Mouse (Mus musculus): Measurements from ENCODE around the gene Urod.

Urod gene

GRCm38 (mm10) chr4:116993672-116994621, at the start of gene Urod:
Gene Urod (minus strand): TSS chr4:116994413.
- DNase-seq (ENCODE audit: low read depth): peak; percentile 98

- DNase-seq (ENCODE audit: low read depth): no peak
These were observed 47.1 kb upstream of the Urod start for GRCm38 (mm10) chr4:117041283-117041721.

GRCm38 (mm10) chr4:117040791-117041190, 46.6 kb upstream of the Urod start:
- DNase-seq (ENCODE audit: low read depth): no peak

- no peak for DNase-seq (ENCODE audit: low read depth)
These were observed 45.9 kb upstream of the Urod start for GRCm38 (mm10) chr4:117039925-117040687.

GRCm38 (mm10) chr4:117031105-117031504, 36.9 kb upstream of the Urod start:
- DNase-seq (ENCODE audit: low read depth): peak; percentile 45

- DNase-seq (ENCODE audit: low read depth): no peak
These were observed 29.3 kb upstream of the Urod start for GRCm38 (mm10) chr4:117023469-117023868.

- DNase-seq (ENCODE audit: low read depth): peak; percentile 94
These were observed 25.3 kb upstream of the Urod start, which contains the start of gene Eif2b3 for GRCm38 (mm10) chr4:117019206-117020134. Gene Eif2b3 (plus strand): TSS chr4:117019402.

- DNase-seq (ENCODE audit: low read depth): no peak
These were observed 24.1 kb upstream of the Urod start for GRCm38 (mm10) chr4:117018327-117018726.

- DNase-seq (ENCODE audit: low read depth): peak; percentile 49
These were observed 23.5 kb upstream of the Urod start for GRCm38 (mm10) chr4:117017738-117018137.

- no peak for DNase-seq (ENCODE audit: low read depth)
These were observed 20.7 kb upstream of the Urod start for GRCm38 (mm10) chr4:117014901-117015415.

- DNase-seq (ENCODE audit: low read depth): no peak
These were observed 19.4 kb upstream of the Urod start for GRCm38 (mm10) chr4:117013596-117013995.

- no peak for DNase-seq (ENCODE audit: low read depth)
These were observed 16.0 kb upstream of the Urod start for GRCm38 (mm10) chr4:117010231-117010630.

- no peak for DNase-seq (ENCODE audit: low read depth)
These were observed 12.8 kb upstream of the Urod start for GRCm38 (mm10) chr4:117007058-117007457.

GRCm38 (mm10) chr4:117005611-117006400, 11.6 kb upstream of the Urod start:
- peak; percentile 38 for DNase-seq (ENCODE audit: low read depth)

- no peak for DNase-seq (ENCODE audit: low read depth)
These were observed 10.4 kb upstream of the Urod start for GRCm38 (mm10) chr4:117004649-117005048.

GRCm38 (mm10) chr4:117002543-117003521, 8.6 kb upstream of the Urod start:
- DNase-seq (ENCODE audit: low read depth): peak; percentile 62

- DNase-seq (ENCODE audit: low read depth): no peak
These were observed 7.7 kb upstream of the Urod start for GRCm38 (mm10) chr4:117001957-117002356.

- DNase-seq (ENCODE audit: low read depth): no peak
These were observed 5.4 kb upstream of the Urod start for GRCm38 (mm10) chr4:116999513-117000154.

GRCm38 (mm10) chr4:116995798-116996135, 1.6 kb upstream of the Urod start:
- peak; percentile 60 for DNase-seq (ENCODE audit: low read depth)

Data from induced T-regulatory cell, adult 2 months (primary cell).